Mouse (Mus musculus) cortical plate, adult 2 months (tissue): ENCODE measurements around the gene Churc1.

Source experiments
- CTCF ChIP-seq: fragments of 200-500 bp; IDR thresholded peaks from 2 replicates; pipeline ENCODE4 v1.5.1; 2011; ENCODE audit warnings: mild to moderate bottlenecking, control low read depth, low read length; ENCODE audit not compliant: insufficient read depth; ENCODE audit errors: extremely low read depth
- POLR2A ChIP-seq: fragments of 200-500 bp; IDR thresholded peaks from 2 replicates; pipeline ENCODE4 v1.6.1; 2011; ENCODE audit warnings: mild to moderate bottlenecking, low read length, control low read depth; ENCODE audit not compliant: insufficient read depth; ENCODE audit errors: extremely low read depth

GRCm38 (mm10) chr12:76807796-76808195 is 42.5 kb downstream of the Churc1 start:
- TF ChIP-seq POLR2A = no peak
- TF ChIP-seq CTCF = no peak
